Mouse (Mus musculus): ENCODE measurements around the gene Ank3. TPM values are rescaled to one million over a fixed set of nuclear protein-coding genes. Genes with fewer than 3 reads are reported as not detected.

Gene Ank3
- polyA plus RNA-seq, 1 experiment from 2014 or later: 21.9 TPM

DNA sequence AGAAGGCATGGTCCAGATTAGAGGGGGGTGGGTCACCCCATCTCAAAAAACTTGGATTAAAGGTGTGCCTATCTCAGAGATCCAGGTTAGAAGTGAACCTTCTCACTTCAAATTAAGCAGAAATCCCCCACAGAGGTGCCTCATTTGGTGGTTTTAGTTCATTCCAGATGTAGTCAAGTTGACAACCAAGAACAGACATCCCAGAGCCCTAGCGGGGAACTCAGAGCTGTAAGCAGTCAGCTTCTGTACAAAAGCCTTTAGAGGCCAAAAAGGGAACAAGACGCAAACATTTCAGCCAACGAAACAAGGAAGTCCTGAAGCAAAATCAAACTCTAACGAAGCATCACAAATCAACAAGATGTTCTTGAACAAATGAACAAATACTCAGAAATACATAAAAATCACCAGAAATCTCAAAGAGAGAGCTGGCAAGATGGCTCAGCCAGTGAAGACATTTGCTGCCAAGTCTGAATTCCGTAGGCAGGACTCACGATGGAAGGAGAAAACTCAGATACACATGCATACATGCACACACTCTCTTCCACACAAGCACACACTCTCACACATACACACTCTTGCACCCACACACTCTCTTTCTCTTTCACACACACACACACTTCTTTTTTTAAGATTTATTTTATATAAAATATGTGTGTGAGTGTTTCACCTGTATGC is 665.4 kb downstream of the Ank3 start:
- Histone ChIP-seq H3K27ac (no peak overlapping the region), H3K4me1 (replicated peaks) (peaks cover 8% of the 10 kb centered on the region; the same call in 1 of the 2 replicates), H3K9me3 (no peaks in the 10 kb centered on the region), H3K9ac (no peak overlapping the region), H3K27me3 (replicated peaks) (no peaks in the 10 kb centered on the region), H3K4me3 (replicated peaks) (no peak overlapping the region), H3K36me3 (no peaks in the 10 kb centered on the region), H3K4me2 (replicated peaks) (no peak overlapping the region)
- ATAC-seq: no peak
- 88% methylated on average over 6 of the region's 6 CpGs for WGBS

DNA sequence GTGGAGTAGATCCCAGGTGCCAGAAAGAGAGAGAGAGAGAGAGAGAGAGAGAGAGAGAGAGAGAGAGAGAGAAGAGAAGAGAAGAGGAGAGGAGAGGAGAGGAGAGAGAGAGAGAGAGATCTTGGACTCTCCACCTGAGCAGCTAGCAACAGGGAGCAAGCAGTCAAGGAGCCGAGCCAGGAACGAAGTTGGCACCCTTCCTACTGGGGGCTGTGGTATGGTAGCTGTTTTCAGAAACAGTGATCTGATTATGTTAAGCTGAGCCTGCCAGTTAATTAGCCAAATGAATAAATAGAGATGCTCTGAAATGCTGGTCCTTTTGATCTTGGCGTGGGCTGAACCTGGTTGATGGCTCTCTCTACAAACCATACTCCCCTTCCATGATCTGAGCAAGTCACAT is 666.6 kb downstream of the Ank3 start:
- Histone ChIP-seq H3K27me3 (replicated peaks) (no peaks in the 10 kb centered on the region), H3K27ac (no peak overlapping the region), H3K9ac (no peak overlapping the region), H3K9me3 (no peaks in the 10 kb centered on the region), H3K36me3 (no peaks in the 10 kb centered on the region), H3K4me2 (replicated peaks) (no peak overlapping the region), H3K4me3 (replicated peaks) (no peak overlapping the region), H3K4me1 (replicated peaks) (peaks cover 4% of the 10 kb centered on the region; the same call in 1 of the 2 replicates)
- no peak for ATAC-seq
- 87% methylated on average over 3 of the region's 3 CpGs for WGBS

DNA sequence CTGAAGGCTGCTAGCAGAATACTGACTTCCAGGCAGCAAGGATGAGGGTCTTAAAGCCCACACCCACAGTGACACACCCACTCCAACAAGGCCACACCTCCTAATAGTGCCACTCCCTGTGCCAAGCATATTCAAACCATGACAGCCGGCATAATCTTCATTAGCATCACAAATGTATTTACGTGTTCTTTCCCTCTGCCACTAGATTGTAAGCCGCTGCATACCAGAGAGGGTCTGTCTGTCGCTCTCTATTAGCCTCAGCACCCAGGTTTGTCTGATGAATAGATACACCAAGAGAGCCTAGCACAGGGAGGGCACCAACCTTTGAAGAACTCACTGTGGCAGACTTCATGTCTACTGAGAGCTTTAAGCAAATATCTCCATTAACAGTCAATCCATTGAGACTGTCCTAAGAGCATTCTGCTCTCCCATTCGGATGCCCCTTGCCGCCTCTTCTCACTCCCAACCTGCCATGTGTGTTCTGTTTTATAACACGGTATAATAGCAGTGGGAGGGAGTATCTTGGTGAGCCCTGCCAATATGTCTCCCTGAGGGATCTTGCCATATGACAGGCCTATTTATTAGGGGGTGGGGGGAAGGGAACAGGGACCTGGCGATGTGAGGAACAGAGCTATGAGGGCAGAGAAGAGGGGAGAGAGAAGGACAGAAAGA is 668.1 kb downstream of the Ank3 start:
- Histone ChIP-seq H3K4me2 (replicated peaks) (no peak overlapping the region), H3K9ac (no peak overlapping the region), H3K36me3 (no peaks in the 10 kb centered on the region), H3K4me1 (replicated peaks) (no peaks in the 10 kb centered on the region), H3K9me3 (no peaks in the 10 kb centered on the region), H3K27me3 (replicated peaks) (no peaks in the 10 kb centered on the region), H3K27ac (no peak overlapping the region), H3K4me3 (replicated peaks) (no peak overlapping the region)
- WGBS: 48% methylated on average over 8 of the region's 8 CpGs
- ATAC-seq: peak; percentile 6; the same call in 1 of the 2 replicates

DNA sequence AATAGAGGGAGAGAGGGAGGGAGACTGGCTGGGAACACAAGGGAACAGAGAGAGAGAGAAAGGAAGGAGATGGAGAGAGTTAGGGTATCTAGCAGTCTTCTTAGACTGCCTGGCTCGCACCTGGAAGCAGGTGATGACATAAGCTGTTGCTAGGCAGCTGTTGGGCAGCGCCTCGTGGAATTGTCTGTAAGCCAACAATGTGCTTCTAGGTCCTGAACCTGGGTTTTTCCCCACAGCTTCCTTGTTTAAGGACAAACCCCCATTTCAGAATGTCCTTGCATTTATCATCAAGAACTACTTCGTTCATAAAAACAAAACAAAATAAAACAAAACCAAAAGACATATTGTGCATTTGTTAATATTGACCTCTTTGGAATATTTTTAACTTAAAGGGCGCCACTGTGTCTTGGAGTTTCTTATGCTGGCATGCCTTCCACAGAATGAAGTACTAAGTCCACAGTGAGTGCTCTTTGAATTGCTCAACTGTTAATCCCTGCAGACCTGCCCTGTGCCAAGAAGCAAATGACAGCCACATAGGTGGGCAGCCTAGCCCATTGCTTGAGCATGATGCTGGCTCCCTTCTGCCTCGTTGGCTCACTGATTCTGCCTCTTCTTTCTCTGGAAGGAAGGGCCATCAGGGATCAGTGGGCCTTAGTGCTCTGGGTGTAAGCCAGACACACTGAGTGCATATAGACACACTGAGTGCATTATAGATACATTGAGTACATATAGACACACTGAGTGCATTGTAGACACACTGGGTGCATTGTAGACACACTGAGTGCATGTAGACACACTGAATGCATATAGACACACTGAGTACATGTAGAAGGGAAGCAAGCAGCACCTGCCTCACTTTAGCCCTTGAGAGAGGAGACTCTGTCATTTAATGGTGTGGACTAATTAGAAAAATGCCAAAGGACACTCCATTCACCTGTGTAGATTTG is 668.9 kb downstream of the Ank3 start:
- WGBS: 59% methylated on average over 6 of the region's 6 CpGs
- ATAC-seq: peak; percentile 49; the same call in 1 of the 2 replicates

DNA sequence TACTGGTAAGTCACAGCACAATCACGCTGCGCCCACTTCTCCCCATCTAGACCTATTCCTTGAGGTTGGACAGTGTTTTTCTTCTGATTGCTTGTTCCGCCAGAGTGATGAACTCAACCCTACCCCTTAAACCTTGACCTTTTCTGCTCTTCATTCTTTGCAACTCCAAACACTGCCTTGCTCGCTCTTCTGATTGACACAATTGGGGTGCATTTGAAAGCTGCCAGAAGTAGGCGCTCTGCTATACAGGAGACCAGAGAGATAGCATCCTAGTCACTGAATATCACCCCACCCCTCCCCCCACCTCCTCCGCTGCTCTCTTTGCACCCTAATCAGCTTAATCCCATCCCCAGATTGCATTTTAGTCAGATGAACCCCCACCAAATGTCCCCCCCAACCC is 670.7 kb downstream of the Ank3 start:
- Histone ChIP-seq H3K4me2 (replicated peaks) (no peak overlapping the region), H3K4me1 (replicated peaks) (no peaks in the 10 kb centered on the region), H3K4me3 (replicated peaks) (no peak overlapping the region), H3K27me3 (replicated peaks) (no peaks in the 10 kb centered on the region), H3K9me3 (no peaks in the 10 kb centered on the region), H3K9ac (no peak overlapping the region), H3K36me3 (no peaks in the 10 kb centered on the region), H3K27ac (no peak overlapping the region)
- WGBS: 52% methylated on average over 6 of the region's 6 CpGs
- ATAC-seq: no peak

More for the DNA sequence above, 668.9 kb downstream of the Ank3 start:
- no peak overlapping the region for H3K27ac ChIP-seq
- no peaks in the 10 kb centered on the region for H3K36me3 ChIP-seq
- no peak overlapping the region for H3K9ac ChIP-seq
- no peak overlapping the region for H3K4me2 ChIP-seq (replicated peaks)
- no peaks in the 10 kb centered on the region for H3K9me3 ChIP-seq
- no peak overlapping the region for H3K4me3 ChIP-seq (replicated peaks)
- H3K27me3 ChIP-seq (replicated peaks): no peaks in the 10 kb centered on the region
- H3K4me1 ChIP-seq (replicated peaks): no peaks in the 10 kb centered on the region

DNA sequence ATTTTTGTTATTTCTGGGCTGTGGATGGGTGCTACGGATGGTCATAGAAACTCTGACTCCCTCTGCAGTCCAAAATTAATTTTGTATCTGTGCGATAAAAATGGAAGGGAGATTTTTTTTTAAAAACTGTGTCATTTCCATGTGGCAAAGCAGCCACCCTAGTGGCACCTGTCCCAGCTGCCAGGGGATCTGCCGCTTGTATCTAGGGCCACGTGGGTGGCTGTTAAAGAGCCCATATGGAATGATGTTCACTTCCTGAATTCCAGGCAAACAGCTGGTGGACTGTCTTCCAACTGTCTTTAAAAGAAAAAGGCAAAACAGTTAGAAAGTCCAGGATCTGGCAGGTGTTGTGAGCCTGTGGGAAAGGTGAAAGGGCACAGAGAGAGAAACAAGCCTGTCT is 672.8 kb downstream of the Ank3 start:
- no peak overlapping the region for H3K4me2 ChIP-seq (replicated peaks)
- H3K36me3 ChIP-seq: no peaks in the 10 kb centered on the region
- no peak for ATAC-seq
- H3K9me3 ChIP-seq: no peaks in the 10 kb centered on the region
- WGBS: 84% methylated on average over 4 of the region's 4 CpGs
- no peak overlapping the region for H3K27ac ChIP-seq
- no peaks in the 10 kb centered on the region for H3K4me1 ChIP-seq (replicated peaks)
- H3K9ac ChIP-seq: no peak overlapping the region
- H3K4me3 ChIP-seq (replicated peaks): no peak overlapping the region
- no peaks in the 10 kb centered on the region for H3K27me3 ChIP-seq (replicated peaks)

Other genes with a start within 250 kb of the Ank3 start
- 19.6 and 20.8 TPM in 2 replicates for gene Rhobtb1, start 247.3 kb upstream of the Ank3 start, polyA plus RNA-seq (2015; fragmentation: Nextera tagmentation; extraction: Ambion mirVana)
- gene A930033H14Rik, start 185.7 kb upstream of the Ank3 start, polyA plus RNA-seq (2015; fragmentation: Nextera tagmentation; extraction: Ambion mirVana): 1.8 TPM in 2 replicates
- gene Cdk1, start 45.8 kb upstream of the Ank3 start, polyA plus RNA-seq (2015; fragmentation: Nextera tagmentation; extraction: Ambion mirVana): 414 and 444 TPM in 2 replicates

Measured in intestine, embryonic 15.5 days (tissue).